Mouse (Mus musculus) fat pad, adult 2 months (tissue): ENCODE measurements at regions not wholly inside any gene's neighbourhood (a gene's known extent, or its start where the extent isn't known, plus 50 kb on each side); places are given as distances from the start of the nearest gene placed in this dataset.

Source experiments
- DNase-seq: peaks from one replicate; pipeline ENCODE4 v3.0.0-alpha.2; 2011; ENCODE audit warnings: low read depth, low spot score; ENCODE audit errors: extremely low read depth

DNA sequence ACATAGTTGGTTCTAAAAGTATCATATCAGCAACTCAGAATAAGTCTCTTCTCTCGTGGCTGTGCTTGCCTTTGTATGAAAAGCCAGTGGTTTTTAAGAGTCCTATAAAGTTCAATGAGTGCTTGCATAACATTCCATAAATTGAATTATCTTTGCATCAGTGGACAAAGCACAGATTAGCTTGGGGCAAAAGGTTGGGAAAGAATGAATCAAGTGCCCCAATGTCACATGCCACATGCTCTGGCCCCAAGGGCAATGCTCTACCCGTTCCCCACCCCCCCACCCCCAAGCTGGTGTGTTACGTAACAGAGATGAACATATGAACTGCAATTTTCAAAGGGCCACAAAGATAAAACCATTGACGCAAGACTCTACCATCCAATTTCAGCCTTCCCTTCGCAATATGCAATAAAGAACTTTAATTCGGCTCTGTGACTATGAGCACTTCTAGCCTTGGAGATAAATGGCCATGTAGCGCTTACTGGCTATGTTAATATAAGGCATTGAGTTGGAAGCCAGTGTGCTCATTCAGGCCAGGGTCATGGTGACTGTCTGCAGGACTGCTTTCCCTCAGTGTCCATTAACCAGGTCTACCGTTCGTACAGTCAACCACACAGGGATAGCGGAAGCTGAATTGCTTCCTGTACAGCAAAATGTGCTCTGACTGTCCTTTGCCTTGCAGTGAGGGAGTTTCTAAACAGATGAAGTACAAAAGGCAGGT lies 421.1 kb upstream of the Adamts16 start:
- DNase-seq: peak; percentile 85

DNA sequence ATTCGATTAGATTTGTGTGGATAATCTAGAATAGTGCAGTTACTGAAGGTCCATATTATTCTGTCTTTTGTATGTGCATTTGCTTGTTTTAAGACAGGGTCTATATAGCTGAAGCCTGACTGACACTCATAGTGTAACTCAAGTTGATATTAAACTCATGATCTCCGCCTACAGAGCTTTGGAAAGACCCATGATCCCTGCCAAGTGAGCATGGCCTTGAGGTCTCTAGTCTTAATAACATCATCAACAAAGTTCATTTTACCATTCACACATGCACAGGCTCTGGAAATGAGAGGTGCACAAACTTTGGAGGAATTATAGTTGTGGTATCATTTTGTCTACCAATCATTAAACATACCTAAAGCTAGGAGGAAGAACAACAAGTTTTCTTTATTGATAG lies 412.4 kb upstream of the Adamts16 start:
- DNase-seq: no peak

DNA sequence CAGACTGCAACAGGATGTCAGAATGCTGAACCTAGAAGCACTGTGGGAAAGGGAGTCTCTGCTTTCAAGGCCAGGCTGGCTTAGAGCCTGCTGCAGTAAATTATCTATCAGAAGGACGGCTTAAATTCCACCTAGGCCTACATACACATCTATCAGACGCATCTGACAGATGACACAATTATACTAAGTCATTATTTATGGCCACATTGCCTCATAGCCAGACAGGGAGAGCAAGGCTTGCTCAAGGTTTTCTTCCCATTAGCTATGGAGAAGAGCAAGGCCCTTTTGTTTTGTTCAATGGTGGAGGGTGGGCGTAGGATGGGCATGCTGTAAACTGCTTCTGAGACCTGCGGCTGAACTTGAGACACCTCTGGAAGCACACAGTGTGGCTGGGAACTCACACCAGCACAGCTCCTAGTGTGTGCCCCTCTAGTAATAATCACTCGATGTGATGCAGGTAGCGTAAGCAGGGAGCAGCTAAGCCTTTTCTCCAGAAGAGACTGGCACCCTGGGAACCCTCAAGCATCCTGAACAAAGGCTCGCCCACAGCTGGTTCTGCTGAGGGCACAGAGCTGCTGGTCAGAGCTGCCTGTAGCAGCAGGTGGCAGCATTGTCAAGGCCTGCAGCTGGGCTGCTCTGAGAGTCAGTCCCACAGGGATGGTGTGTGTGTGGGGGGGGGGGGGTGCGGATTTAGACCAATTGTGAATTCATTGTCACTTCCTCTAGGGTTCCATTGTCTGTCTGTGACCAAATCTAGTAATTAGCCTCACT lies 406.8 kb upstream of the Adamts16 start:
- peak; percentile 97 for DNase-seq

DNA sequence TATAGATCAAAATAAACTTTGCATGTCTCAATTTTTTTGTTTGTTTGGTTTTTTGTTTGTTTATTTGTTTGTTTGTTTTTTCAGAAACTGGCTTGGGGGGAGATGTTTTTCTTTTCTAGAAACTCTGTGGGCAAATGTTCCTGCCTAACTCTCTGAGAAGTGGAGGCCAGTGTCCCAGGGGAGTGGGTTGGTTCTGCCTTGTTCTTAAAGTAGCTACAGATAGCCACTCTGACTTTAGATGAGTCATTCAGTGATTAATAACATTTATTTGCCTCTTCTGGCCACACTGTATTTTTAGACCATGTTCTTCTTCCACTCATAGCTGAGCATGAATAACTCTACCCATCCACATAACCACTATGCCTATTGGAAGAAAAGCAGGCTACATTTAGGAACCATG lies 405.6 kb upstream of the Adamts16 start:
- no peak for DNase-seq

DNA sequence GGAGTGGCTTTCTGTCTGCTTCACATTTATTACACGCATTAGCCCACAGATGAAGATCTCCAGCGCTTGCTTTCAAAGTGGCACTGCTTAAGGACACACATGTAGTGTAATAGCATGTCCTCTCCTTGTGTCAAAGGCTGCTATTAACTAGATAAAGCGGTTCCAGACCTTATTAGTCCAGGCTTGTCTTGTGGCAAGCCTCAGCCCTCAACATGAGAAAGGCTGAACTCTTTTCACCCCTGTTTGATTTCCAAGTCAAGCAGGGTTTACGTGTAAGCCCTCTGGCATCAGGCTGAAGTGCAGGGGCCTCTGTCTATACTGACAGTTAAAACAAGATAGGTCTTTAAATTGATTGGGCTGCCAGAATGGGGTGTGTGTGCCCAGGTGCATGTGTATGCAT lies 403.7 kb upstream of the Adamts16 start:
- DNase-seq: peak; percentile 89

DNA sequence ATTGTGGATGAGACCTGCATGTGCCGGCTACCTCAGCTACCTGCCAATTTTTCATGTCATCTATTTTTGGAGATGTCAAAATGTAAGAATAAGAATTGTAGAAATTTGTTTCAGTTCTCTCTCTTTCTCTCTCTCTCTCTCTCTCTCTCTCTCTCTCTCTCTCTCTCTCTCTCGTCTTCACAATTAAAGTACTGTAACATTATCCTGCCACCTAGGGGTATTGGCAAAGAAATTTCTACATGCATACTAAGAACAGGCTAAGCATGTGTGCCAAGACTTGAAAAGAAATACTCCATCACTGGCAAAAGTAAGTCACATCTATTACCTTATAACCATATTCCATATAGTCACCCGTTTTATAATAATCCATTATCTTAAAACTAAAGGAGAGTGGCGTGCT lies 398.2 kb upstream of the Adamts16 start:
- DNase-seq: no peak

DNA sequence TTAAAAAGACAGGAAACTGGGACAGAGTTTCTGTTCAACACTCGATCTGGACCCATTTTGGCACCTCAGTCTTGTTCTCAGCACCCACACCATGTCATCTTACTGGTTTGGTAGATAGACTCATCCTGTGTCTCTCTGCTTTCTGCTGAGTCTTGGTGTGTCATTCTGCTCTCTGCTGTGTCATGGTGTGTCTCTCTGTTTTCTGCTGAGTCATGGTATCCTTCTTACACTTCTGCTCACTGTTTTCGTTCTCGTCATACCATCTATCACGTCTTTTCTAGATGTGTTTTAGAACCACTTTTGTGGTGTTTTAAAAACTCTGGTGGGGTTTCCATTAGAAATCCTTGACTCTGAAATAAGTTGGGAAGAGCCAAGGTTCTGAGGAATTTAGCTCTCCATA lies 393.7 kb upstream of the Adamts16 start:
- DNase-seq: no peak

DNA sequence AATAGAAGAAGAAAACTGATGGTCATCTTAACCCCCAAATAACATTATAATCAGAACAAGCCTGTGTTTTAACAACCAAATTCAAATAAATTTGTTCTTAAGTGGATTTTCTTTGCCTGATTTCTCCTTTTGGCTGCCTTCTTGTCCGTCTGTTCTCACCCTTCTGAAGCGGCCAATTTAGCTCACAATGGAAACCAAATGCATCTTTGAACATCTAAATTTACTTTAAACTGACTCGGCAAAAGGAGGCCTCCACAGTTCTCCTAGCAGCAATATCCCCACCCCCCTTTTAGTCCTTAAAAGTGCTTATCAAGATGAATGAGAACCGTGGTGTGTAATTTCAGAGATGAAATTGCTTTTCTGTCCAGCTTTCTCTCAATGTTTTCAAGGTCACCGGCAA lies 389.6 kb upstream of the Adamts16 start:
- DNase-seq: no peak

DNA sequence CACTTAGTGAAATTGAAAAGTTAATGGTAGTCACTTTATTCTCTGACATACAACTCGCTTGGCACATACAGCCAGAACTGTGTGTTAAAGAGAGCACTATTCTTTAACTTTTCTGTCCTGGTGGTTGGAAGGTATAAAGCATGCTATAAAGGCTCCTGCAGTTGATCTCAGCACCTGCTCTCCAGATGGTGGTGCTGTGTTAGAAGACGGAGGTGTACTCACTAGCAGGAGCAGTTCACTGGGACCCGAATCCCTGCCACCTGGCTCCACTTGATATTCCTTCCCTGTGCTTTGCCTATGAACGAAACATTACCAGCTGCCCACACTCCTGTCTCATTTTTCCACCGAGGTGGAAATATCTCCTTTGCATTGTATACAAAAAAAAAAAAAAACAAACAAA lies 373.2 kb upstream of the Adamts16 start:
- DNase-seq: no peak

DNA sequence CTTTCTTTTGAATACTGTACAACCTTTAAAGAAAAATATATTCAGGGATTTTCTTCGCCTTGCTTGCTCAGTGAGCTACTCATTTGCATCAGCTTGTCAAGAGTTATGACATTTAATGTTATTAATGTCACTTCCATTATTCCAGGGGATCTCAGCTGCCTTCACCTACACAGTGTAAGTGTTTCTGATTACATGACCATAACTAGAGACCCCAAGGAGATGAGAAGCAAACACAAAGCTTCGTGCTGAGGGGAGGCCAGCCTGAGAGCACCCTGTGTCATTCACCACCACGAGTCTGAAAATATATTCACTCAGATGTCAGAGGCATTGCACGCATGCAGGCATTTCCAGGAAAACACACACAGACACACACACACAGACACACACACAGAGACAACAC lies 369.8 kb upstream of the Adamts16 start:
- no peak for DNase-seq

DNA sequence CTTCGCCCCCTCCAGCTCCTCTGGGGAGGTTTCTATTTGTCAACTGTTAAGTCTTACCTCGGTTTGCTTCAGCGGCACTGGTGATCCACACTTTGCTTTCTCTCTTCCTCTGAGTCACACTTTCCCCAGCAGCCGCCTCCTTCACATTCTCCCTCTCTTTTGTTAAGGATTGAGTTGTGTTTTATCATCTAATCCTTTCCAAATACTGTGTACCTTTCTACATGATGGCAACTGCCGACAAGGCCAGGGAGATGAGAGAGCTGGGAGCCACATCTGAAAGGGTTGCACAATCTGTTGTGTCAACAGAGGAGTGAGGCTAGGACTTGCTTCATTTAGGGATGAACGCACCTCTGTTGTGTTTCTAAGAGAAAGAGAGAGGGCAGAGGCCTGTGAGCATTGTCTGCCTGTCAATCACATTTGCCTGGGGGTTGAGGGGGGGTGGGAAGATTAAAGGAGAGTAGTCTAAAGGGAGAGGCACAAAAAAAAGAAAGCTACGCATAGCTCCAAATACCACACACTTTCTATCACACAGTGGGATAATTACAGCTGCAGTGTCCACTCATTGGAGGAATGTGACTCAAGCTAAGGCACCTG lies 369.1 kb upstream of the Adamts16 start:
- peak; percentile 26 for DNase-seq

DNA sequence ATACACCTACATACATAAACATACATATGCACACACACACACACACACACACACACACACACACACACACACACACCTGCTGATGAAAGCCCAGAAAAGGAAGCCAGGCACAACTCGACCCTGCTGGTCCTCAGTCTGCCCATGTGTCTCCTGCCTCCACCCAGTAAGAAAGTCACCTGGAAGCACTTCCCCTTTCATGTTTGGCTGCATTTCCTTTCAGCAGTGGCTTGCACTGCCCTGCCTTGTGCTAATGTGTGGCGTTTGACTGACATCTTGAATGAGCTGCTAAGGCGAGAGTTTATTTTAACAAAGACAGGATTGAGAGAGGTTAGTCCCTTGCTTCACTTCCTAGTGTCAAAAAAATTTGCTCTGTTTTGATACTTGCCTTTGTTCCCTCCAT lies 364.1 kb upstream of the Adamts16 start:
- DNase-seq: no peak

DNA sequence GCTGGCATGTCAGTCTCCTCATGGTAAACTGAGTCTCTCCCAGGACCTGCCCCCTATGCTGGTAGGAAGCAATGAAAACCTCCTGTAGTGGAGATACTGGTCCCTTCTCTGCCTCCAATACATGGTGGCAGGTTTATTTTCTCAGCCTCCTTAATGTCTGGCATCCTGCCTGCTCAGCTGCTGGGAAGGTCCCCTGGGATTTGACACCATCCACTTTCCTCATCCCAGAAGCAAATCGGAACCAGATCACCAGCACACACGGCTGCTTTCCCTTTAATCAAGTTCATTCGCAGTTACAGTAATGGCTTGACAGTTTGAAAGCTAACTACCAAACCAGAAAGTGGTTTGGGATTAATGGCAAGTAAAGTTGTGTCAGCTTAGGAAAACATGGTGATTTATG lies 359.0 kb upstream of the Adamts16 start:
- no peak for DNase-seq

DNA sequence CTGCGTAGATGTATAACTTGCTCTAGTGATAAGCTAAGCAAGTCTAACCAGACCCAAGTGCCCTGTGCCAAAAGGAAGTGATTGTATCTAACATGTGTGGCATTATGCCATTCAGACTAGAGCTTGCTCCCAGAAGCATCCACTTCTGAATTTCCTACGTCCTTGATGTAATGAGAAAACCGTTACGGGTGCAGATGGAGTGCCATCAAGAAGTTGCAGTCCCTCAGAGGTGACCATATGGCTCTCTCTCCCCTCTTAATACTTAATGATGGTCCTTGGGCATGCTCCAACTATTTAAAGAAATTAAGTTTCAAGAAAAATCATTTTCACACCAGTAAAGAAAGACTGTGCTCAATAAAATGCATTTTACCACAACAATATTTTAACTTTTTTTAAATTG lies 354.1 kb upstream of the Adamts16 start:
- no peak for DNase-seq

DNA sequence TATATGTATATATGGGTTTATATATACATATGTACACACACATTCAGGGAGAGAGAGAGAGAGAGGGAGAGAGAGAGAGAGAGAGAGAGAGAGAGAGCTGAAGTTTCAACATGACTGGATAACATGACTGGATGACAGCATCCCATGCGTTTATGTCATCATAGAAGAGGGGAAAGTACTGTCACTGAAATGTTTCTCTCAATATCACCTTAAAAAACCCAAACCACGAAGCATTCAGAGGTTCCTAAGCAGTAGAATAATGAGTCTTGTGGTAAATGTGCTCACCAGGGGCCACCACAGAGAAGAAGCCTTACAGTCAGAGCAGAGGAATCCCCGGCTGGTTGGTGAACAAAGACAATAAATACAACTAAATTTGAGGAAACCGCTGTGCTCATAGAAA lies 342.9 kb upstream of the Adamts16 start:
- no peak for DNase-seq

DNA sequence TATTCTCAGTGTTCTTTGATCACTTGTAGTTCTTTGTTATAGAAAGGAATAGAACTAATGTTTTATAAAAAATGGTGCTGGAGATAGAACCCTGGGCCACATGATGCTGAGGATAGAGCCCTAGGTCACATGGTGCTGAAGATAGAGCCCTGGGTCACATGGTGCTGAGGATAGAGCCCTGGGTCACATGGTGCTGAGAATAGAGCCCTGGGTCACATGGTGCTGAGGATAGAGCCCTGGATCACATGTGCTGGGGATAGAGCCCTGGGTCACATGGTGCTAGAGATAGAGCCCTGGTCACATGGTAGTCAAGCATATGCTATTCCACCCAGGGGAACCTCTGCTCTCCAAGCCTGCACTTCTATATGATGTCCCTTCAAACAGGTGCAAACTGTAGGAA lies 337.5 kb upstream of the Adamts16 start:
- DNase-seq: no peak

DNA sequence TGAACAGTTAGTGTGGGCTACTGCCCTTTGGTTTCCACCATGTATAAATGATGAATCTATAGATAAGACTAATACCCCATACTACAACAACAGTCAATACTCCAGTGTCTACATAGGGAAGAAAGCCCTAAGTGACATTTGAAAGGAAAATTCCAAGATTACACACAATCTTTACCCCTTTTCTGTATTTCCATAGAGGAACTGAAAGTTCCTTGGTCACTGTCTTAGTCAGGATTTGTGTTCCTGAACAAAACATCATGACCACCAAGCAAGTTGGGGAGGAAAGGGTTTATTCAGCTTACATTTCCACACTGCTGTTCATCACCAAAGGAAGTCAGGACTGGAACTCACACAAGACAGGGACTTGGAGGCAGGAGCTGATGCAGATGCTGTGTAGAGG lies 332.7 kb upstream of the Adamts16 start:
- no peak for DNase-seq

DNA sequence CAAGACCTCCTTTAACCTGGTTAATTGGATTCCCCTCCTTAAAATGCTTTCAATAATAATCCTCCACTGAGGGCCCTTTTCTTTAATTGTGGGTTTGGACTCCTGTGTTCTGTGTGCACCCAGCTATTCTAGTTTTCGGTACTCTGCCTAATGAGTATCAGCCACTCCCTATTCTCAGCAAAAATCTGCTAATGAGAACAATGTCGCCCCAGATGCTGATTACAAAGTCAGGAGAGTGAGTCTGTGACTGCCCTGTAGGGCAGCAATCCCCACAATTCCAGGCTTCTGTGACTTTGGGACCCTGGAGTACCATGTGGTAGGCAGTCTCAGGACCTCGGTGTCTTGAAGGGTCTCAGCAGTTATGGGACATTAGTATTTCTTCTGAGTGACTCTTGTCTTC lies 324.6 kb upstream of the Adamts16 start:
- DNase-seq: no peak

DNA sequence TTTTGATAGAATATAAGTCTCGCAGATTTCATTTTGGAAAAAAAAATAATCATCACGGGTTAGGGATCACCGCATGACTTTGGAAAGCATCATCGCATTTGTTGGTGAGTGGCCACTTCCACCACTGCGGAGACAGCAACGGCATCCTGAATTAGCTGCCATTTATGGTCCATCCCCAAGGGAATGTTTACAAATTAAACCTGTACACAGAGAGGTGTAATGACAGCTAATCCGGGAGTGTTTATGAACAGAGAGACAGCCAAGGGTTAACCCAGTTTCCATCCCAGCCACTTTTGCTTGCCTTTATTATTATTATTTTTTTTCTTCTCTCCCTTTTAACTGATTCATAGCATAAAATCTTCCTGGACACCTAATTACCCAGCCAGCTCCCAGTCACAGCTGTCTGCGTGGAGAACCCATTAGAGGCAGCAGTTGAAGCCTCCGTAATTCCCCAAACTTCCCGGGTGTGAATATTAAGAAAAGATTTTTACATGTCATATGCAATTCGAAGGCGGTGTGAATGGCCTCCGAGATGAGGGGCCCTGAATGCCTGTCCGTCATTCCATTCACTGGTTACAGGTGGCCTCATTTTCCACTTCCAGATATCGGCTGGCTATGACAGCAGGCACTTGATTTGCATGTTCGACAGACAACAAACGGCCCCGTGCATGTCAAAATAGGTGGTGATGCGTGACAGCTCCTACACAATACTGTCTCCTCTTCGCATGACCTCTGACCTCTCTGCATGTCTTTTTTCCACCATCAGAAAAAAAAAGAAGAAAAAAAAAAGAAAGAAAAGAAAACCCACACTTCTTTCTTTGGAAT lies 323.7 kb upstream of the Adamts16 start:
- DNase-seq: no peak

DNA sequence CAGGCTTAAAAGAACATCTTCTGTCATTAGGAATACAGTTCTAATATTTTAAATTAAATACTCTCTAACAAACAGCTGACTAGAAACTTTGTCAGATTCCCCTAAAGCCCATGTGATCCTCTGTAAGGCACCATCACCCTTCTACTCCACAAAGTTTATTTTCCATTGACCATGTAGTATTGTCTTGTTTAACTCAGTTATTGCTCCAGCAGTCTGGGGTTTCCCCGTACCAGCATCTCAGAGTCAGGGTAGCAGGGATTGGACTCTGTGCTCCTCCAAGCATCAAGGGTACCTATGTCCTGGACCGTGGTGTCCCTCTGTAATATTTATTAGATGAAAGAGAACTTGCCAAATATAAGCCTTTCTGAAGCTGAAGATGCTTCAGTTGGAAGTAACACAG lies 322.4 kb upstream of the Adamts16 start:
- no peak for DNase-seq

DNA sequence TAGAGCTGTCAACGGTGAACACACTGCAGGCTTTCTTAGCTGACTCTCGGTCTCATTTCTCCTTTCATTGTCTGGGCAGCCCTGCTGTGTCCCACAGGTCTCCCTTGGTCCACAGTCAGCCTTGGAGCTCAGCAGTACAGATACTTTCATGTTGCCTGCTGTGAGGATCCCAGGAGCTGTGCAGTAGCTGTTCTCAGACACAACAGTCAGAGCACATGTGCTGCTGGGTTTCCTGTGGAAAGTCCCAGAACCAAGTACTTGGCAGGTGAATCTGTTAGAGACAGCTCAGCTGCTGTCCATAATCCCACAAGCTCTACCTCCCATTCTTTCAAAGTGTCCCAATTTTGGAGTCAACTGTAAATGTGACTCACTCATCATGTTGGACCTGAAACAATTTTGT lies 321.3 kb upstream of the Adamts16 start:
- no peak for DNase-seq
